ENCODE assay signal across 14 mouse cellular contexts in genomic region chr3:102141451-102141850, GRCm38 (mm10).
"Had no signal": no experiment of that assay in that cellular context is flagged by ENCODE, and none has a peak within 500 bp of the region (broad histone marks: within the 10 kb centered on the region; RNA-seq: fewer than 3 reads in every experiment).

No protein-coding gene starts in this region.

- ATAC-seq: intestine, postnatal 0 days; midbrain, embryonic 13.5 days had no signal

- H3K9me3 ChIP-seq: limb, embryonic 12.5 days; midbrain, embryonic 13.5 days; neural tube, embryonic 12.5 days; stomach, embryonic 15.5 days had no signal

- H3K9ac ChIP-seq: limb, embryonic 12.5 days; liver, embryonic 14.5 days; midbrain, embryonic 13.5 days; neural tube, embryonic 12.5 days; stomach, embryonic 15.5 days had no signal

- DNase-seq: kidney, adult 8-10 months; kidney, postnatal 36 days; layer of hippocampus, adult 9-11 months; layer of hippocampus, postnatal 36 days; liver; lung, adult 18-20 months; thymus, postnatal 4 days had no signal

- H3K4me3 ChIP-seq: limb, embryonic 12.5 days; midbrain, embryonic 13.5 days; neural tube, embryonic 12.5 days; stomach, embryonic 15.5 days had no signal

- H3K27ac ChIP-seq: kidney, postnatal 0 days; limb, embryonic 12.5 days; liver, embryonic 14.5 days; midbrain, embryonic 13.5 days; neural tube, embryonic 12.5 days had no signal

- H3K4me2 ChIP-seq: limb, embryonic 12.5 days; midbrain, embryonic 13.5 days; neural tube, embryonic 12.5 days; stomach, embryonic 15.5 days had no signal

- H3K27me3 ChIP-seq: limb, embryonic 12.5 days; neural tube, embryonic 12.5 days; stomach, embryonic 15.5 days had no signal

- H3K36me3 ChIP-seq: limb, embryonic 12.5 days; midbrain, embryonic 13.5 days; neural tube, embryonic 12.5 days; stomach, embryonic 15.5 days had no signal

- H3K4me1 ChIP-seq: limb, embryonic 12.5 days had no signal
